Mouse (Mus musculus) cerebellum, postnatal 10 days (tissue): ENCODE data around the gene Usp37.
"Not testable (repeated sequence)": the region's sequence is repeated elsewhere in the genome, so short reads cannot be mapped to it uniquely, and the experiment has no call there.

Experiments used
- DNase-seq, 2 experiments: peaks; one replicate each; pipeline ENCODE4 v3.0.0; 2021; ENCODE audit warnings: mixed read lengths in 2 of 2

Usp37 gene

DNA sequence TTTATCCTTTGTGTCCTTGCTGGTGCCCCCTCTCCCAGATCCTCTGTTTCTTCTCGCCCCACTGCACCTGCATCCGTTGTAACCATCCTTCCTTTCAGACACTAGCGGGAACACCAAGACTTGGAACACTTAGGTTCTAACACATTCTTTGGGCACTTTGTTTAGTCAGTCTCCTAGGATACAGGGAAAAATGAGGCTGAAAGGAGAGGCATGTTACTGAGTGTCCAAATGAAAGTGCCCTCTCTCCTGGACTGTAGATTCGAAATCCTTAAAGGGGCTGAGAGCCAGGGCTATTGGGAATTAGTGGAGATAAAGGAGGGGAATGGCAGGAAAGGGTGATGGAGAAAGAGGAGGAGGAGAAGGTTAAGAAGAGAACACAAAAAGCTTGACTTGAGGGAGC is at the start of gene Usp37:
Usp37 (minus strand) TSS at position 101 of the 400 bp plus-strand sequence.
- no peak for DNase-seq

DNA sequence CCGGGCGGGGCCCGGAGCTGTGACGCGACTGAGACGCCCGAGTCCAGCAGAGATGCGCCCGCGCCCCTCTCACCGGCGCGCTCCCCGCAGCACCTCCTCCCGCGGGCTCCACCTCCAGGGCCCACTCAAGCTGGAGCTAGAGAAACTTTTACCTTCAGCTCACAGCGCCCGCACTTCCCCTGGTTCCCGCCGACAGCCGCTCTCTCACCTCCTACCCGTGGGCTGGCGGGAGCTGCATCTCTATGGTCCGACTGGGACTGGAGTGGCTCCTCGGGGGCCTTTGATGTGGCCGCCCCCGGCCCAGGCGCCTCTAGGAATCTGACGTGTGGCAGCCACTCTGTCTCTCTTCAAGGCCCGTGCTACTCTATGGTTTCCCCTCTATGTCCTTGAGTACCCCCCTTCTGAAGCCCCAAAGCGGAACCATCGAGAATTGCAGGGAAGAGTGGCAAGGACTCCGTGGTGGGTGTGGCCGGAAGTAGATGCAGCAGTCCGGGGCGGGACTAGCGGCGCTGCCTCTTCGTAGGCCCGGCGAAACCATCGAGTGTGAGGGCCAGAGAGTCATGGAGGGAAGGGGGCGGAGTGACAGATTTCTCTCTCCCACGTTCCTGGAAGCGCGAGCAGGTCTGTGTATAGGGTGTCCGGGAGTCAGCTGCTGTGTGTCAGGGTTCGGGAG is 43.8 kb upstream of the Usp37 start, which contains the start of the genes Zfp142 and Bcs1l:
Zfp142 (minus strand) TSS at position 474 of the 673 bp plus-strand sequence.
Bcs1l (plus strand) TSS at position 517 of the 673 bp plus-strand sequence.
- peak; percentile 98 to 99 for DNase-seq

DNA sequence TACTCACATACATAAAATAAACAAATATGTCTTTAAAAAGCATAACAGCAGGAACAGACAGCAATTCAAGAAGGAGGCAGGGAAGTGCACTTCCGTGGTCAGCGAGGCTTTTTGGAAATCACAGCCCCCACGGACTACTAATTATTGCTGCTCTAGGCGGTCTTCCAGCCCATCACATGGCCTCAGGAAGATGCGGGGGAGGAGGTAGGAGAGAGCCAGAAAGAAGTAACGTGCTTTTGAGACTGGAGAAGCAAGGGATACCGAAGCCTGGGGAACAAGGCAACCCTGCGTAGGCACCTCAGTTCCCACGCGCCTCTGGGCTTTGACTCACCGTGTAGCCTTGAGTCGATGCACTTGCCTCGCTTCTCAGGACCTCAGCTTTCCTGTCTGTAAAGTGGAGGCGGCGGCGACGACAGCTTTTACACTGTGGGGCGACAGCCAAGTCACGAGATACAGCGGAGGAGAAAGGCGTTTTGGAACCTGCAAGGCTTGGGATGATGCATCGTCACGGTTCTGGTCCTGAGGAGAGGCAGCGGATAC is 43.2 kb upstream of the Usp37 start:
- no peak for DNase-seq

DNA sequence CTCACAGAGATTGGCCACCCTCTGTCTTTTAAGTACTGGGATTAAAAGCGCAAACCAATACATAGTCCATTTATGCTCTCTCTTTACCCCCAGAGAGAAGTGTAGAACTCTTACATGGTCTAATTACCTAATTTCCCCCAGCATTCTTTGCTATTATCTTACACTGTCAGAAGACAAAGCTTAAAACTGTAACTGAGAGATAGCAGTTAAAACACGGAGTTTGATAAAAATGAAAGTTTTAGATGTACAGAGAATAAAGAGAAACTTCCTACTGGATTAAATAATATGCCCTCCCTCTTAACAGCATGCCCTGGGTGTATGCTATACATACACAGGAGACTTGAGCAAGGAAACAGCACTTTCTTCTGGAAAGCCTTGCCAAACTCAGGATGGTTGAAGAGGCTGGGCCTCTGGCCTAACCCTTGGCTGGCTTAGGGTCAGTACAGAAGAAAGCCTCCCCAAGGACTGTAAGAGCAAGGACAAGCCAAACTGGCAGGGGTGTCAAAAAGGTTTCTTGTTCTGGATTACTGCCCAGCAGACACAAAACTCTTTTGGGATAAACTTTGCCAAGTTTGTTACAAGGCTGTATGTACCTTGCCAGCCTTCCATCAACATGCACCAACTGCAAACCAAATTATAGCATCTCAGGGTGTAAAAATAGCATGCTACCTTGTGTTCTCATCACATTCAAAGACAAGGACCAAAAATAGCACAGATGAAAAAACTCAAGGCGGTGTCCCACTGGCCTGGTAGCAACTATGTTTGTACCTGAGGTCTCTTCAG is 40.7 kb upstream of the Usp37 start:
- DNase-seq, result no peak

DNA sequence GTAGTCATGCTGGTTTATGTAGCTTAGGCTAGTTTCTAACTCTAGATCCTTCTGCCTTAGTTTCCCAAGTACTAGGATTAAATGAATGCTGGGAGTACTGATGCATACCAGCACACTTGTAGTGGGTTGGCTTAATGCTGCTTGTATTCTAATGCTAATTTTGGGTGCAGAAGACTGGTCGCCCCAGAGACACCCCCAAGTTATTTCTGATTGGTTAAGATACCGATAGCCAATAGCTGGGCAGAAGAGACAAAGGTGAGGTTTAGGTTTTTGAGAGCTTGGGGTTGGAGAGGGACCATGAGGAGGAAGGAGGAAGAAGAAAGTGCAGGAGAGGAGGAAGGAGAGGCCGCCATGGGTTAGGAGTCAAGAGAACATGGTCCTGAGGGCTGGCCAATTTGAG is 38.5 kb upstream of the Usp37 start:
- no peak for DNase-seq

DNA sequence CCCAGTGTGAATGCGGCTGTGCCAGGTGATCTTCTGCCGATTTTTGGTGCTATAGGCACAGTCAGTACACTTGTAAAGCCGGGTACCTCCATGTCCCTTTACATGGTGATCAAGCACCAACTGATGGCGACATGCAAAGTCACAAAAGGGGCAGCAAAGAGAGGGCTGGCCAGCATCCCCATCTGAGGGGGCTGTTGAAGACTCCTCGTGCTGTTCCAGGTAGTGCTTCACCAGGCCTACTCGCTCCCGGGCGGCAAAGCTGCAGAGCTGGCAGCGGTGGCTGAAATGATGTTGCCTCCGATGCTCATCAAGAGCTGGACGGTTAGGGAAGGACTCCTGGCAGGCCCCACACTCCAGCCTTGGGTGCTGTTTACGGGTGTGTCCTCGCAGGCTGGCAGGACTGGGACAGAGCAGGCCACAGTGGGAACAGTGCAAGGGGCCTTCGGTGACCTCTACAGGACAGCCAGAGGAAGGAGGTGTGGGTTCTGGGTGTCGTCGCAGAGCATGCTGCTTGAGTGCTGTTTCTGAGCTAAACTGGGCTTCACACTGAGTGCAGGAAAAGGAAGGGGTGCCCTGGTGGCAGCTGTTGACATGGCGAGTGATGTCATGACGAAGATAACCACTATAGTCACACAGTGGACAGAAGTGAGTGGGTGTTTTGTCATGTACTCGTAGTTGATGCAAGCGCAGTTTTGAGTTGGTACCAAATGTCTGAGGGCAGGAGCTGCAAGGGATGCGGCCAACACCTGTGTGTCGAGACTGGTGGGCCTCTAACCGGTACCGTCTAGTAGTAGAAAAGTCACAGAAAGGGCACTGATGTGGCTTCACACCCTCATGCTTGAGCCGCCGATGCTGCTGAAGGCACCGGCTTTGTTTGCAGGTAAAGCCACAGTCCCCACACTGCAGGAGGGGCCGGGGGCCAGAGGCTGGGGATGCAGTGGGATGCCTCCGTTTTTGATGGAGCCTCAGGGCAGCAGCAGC is 25.9 kb upstream of the Usp37 start:
- DNase-seq, result no peak

DNA sequence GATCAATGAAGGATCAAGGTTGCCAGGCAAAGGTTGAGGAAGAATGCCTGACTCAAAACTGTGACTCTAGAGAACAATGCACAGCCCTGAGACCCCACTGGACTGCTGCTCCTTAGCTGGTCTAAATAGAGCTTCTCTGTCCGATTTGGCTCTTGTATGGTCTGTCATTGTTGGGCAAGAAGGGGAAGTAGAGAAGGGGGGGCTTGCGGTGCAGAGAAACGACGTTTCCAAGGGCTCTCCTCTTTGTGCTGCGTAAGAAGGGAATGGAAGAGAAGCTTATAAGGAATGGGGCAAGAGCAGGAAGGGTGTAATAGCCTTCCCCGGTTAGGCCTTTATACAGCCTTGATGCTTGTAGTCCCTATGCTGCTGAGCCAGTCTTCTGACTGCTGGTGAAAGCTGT is 21.8 kb upstream of the Usp37 start:
- DNase-seq, result no peak

DNA sequence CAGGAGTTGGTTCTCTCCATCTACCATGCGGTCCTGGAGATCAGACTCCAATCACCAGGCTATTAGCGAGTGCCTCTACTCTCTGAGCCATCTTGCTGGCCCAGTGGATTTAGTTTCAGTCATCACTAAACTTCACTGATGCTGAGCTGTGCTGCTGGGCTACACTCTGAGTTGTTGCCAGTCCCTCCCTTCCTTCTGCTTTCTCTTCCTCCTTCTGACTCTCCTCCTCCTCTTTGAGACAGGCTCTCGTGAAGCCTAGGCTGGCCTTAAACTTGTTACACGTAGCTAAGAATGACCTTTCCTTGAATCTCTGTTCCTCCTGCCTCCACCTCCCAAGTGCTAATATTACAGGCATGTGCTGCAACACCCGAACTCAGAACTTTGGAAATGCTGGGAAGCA is 15.0 kb upstream of the Usp37 start:
- DNase-seq, result no peak

DNA sequence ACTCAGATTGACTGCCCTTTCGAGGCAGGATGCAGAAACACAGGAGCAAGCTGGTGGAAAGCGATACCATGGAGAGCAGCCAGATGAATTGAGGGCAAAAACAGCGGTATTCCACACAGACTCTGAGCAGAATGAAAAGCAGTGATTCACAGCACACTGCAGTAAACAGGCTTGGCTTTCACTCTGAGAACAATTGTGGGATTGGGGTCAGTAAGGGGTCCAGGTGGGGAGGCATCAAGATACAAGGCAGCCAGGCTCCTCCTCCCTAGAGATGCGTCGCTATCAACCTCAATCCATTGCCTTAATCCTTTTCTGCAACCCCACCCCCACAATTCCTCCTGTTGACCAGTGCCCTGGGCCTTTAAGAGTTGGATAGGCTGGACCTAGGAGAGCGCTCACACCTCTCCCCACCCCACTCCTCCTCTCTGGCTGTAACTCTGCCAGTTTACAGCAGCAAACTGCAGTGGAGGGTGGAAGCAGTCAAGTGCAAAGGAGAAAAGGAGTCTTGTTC is 1.6 kb downstream of the Usp37 start, which contains the start of gene Plcd4:
Plcd4 (plus strand) TSS at position 438 of the 511 bp plus-strand sequence.
- peak; percentile 64 to 76 for DNase-seq

DNA sequence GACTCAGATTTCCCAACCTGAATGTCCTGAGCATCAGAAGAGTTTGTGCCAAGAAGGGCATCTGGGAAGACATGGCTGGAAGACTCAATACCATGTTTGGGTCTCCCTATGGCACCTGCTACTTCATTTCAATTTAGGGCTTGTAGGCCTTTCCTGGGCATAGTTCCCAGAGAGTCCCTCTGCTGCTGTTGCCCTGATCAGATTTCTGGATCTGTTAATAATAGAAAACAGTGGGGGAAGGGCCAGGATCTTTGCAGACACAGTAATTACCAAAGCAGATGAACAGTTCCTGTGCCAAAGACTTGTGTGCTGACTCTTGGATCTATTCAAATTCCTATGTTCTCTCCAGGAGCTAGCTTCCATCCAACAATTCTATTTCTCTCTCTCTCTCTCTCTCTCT is 5.4 kb downstream of the Usp37 start:
- peak; percentile 90 to 93 for DNase-seq

DNA sequence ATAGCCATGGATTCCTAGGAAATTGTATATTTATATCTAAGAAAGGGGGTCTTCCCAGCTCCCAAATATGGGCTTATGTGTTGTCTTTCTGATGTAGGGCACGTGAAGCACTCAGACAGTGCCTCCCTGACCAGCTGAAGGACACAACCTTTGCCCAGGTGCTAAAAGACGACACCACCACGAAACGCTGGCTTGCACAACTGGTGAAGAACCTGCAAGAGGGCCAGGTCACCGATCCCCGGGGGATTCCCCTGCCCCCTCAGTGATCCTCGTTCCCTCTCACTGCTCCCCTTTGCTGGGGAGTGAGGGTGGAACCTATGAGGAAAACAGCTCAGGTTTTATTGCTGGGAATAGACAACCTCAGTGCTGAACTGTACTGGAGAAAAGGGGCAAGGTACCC is 15.5 kb downstream of the Usp37 start:
- DNase-seq, result no peak

DNA sequence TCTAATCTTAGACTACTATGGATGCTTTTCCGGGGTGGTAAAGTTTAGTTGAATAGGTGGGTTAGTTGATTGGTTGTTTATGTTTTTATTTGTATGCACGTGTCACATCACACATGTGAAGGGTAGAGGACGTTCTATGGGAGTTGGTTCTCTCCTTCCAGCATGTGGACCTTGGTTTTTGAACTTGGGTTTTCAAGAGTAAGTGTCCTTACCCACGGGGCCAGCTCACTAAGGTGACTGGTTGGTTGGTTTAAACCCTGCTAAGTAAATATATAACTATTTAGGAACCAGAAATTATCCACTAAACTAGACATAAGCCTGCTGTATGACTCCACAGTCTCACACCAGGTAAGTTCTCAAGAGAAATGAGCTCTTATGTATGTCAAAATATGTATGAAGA is 19.3 kb downstream of the Usp37 start:
- DNase-seq, result no peak

DNA sequence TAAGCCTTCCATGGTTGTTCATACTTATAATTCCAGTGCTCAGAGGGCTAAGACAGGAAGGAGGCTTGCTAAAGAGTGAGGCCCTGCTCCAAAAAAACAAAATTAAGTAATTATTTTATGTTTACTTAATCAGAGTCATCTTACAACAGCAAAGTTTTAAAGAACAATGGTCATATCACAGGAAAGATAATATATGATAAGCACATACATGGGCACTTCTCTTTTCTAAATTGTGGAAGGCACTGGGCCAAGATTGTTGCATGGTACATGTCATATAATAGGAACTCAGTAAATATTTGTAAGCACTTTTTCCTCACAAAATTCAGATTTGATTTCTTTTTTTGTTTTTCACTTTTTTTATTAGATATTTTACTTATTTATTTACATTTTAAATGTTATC is 24.2 kb downstream of the Usp37 start:
- no peak for DNase-seq

DNA sequence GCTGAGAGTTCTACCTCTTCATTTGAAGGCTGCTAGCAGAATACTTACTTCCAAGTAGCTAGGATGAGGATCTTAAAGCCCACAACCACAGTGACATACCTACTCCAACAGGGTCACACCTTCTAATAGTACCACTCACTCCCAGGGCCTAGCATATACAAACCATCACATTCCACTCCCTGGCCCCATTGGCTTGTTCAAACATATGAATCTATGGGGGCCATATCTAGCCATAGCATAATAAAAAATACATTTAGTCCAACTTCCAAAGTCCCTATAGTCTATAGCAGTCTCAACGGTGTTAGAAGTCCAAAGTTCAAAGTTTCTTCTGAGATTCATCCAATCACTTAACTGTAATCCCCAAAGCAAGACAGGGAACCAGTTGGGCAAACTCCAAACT is 31.1 kb downstream of the Usp37 start:
- not testable (repeated sequence) for DNase-seq

DNA sequence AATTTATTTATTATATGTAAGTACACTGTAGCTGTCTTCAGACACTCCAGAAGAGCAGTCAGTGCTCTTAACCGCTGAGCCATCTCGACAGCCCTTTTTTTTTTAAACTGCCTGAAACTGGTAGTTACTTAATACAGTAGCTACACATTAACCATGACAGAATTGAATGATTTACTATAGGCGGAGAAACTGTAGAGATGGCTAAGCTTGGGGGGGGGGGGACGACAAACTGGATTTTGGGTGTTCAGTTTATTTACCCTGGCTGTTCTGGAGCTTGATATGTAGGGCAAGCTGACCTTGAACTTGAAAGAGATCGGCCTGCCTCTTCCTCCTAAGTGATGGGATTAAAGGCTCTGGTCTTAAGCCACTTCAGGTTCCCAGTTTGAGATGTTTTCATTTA is 32.8 kb downstream of the Usp37 start:
- no peak for DNase-seq

DNA sequence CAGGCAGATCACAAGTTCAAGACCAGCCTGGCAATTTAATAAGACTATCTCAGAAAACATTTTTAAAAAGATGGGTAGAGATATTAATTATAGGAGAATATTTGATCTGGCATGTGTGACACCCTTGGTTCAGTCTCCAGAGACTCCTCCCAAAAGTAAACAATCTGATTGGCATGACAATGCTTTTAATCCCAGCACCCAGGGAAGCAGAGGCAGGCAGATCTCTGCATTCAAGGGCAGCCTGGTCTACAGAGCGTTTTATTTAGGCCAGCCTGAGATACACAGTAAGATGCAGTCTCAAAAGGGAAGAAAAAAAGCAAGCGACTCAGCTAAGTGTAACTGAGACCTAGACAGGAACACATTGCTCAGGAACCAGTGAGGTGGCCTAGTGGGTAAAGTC is 36.3 kb downstream of the Usp37 start:
- DNase-seq, result no peak

DNA sequence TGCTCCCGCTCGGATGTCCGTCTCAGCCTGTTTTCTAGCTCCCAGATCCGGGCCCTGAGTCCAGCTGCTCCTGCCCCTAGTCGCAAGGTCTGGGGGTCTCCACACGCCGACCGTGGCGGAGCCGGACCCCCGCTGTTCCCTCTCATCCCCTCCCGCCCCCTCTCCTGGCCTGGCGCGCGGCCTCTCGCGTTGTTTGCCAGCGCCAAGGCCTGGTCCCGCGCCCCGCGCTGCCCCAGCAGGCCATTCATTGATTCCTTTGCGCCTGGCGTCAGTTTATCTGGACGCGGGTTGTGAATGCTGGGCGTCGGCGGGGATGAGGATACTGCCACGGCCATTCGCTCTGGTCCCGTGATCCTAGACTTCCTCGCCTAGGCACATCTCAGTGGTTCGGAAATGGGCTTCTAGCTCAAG is 37.6 kb downstream of the Usp37 start:
- DNase-seq, result peak; percentile 84 to 86

DNA sequence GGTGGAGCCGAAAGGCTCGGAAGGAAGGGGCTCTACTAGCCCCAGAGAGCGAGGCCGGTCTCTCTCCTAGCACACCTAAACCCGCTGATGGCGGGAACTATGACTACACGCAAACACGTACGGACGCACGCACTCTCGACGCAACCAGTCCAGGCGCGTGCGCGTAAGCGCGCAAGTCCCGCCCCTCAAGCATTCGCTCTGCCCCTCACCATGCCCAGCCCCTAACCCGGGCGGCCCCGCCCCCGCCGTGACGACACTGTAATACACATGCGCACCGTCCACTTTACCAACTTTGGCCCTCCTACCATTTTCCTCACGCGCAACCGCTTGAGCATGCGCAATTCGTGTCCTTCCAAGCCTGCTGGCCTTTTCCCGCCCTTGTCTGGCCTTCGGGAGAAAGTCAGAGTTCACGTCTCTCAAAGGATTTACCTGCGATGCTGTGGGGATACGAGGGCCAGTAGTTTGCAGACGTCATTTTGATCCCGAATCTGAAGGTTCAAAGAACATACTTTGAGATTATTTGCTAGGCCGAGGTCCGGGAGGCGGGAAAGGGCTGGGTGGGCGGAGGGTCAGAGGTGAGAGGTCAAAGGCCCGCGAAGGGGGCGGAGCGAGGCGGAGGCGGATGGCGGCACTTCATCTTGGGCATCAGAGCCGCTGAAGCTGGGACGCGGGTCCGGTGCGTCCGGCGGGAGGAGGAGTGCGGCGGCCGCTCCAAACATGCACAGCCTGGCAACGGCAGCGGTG is 38.2 kb downstream of the Usp37 start, which contains the start of gene Cnot9:
Cnot9 (plus strand) TSS at position 338 of the 744 bp plus-strand sequence.
- peak; percentile 100 for DNase-seq

DNA sequence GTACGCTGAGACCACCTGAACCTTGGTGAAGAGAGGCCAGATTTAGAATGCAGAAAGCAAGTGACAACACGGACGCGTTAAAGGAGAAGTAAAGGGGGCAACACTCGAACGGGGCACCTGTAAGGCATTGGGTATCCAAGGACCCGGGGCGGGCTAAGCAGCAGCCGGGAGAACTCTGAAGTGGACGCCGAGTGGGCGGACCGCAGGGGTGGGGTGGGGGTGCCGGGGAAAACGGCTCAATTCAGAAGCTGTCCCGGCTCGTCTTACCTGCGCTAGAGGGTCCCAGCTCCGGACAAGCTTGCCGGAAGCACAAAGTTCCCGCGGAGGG is 38.7 kb downstream of the Usp37 start:
- no peak for DNase-seq

DNA sequence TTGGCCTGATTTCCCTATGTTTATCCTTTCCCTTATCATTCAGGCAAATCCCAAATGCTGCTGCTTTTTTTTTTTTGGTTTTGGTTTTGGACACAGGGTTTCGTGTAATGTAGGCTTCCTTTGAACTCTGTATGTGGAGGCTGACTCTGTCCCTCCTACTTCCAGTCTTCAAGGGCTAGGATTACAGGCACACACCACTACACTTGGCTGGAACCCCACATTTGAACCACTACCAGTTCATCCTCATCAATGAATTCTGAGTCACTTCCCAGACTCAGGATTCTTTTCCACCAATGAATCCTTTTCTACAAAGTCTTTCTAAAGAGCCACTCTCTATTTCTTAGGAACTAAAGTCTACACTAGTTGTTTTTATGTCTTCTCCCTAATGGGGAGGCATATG is 43.0 kb downstream of the Usp37 start:
- no peak for DNase-seq

DNA sequence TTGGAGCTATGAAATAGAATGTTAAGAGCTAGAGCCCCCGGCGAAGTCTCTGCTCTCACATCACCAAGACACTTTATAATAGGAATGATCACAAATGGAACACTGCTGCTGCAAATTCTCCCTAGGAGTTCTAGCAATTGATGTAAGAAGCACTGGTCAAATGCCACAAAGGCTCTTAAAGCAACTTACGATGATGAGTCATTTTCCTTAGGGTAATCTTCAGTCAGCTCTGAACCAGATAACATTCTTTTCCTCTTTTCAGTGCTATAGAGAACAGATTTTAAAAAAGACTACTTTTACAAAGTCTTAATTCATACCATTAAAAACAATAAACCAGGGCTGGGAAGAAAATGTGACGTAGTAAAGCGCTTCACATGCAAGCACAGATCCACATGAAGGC is 58.3 kb downstream of the Usp37 start:
- no peak for DNase-seq

DNA sequence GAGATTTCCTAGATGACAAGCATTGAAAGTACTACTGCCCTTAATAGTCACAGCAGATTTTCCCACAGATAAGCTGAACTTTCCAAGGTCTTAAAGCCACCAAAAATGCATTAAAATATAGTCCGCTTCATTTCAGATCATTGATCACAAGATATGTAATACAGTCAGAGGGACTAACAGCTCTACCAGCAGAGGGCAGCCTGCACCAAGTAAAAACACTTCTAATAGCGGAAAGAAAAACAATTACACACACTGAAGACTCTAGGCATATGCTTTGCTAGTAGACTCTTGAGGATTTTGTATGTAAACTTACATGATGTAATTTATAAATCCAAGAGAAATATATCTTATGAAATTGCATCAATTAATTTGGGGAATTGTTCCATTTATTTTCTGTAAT is 83.8 kb downstream of the Usp37 start:
- peak; percentile 70 to 73 for DNase-seq
